Mouse (Mus musculus) erythroblast, embryonic 14.5 days (primary cell): ENCODE results near the gene Clec12b.

Source experiments
- GATA1 ChIP-seq: IDR thresholded peaks from 2 replicates; pipeline ENCODE4 v1.6.1; 2012; ENCODE audit warnings: low read length, inconsistent platforms, mixed read lengths
- TAL1 ChIP-seq: IDR thresholded peaks from 3 replicates; pipeline ENCODE4 v1.6.1; 2012; ENCODE audit warnings: low read length, inconsistent platforms, mixed read lengths

DNA sequence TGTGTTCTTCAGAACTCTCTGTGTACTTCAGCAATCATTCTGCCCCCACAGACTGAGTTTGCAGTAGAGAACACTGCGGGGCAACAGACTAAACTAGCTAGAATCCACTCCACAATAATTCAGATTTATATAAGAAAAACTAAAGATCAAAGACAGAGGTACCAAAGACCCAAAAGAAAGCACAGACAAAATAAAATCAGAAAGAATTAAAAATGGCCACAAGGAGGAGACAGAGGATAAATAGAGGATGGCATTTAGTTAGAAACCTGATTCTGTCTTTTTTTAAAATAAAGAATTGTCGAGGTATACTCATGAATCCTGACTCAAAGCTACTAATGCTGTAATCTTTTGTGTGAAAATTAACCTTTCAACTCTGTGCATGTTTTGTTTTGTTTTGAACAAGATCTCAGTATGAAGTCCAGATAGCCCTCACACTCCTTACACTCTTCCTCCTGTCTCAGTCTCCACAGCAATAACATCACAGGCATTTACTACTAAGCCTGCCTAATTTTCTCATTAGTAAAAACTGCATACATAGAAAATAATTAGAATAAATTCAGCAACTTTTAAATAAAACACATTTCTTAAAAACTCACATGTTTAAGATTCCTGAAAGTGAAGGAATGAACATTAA is 7.5 kb upstream of the Clec12b start:
- TF ChIP-seq GATA1 (no peak), TAL1 (no peak)
